Mouse (Mus musculus) stomach, postnatal 0 days (tissue): ENCODE results near the gene Arsa. TPM values are rescaled to one million over a fixed set of nuclear protein-coding genes. Genes with fewer than 3 reads are reported as not detected.
A peak's percentile ranks its signal among the peaks of the same experiment; 100 is the strongest.

ENCODE experiments used
- ATAC-seq: fragments of 200-750 bp; cut with Nextera tagmentation; 2 replicates; pipeline ENCODE4 v1.8.0; 2017; ENCODE audit not compliant: low FRiP score, low TSS enrichment
- DNase-seq: peaks from one replicate; pipeline ENCODE4 v3.0.0-alpha.2; 2016; ENCODE audit warnings: low spot score
- H3K27ac ChIP-seq: fragments of 300-500 bp; sonication (generic); replicated peaks from 2 replicates; pipeline ENCODE4 v1.5.1; 2014; ENCODE audit warnings: mild to moderate bottlenecking, control low read depth
- H3K27me3 ChIP-seq: fragments of 300-500 bp; sonication (generic); 2 replicates; pipeline ENCODE4 v1.6.1; 2014; ENCODE audit warnings: low read length; ENCODE audit not compliant: control insufficient read depth, insufficient read depth
- H3K36me3 ChIP-seq: fragments of 300-500 bp; sonication (generic); 2 replicates; pipeline ENCODE4 v1.6.1; 2014; ENCODE audit warnings: low read length, mixed read lengths; ENCODE audit not compliant: control insufficient read depth, insufficient read depth
- H3K4me1 ChIP-seq: fragments of 300-500 bp; sonication (generic); replicated peaks from 2 replicates; pipeline ENCODE4 v1.6.1; 2014; ENCODE audit warnings: antibody characterized with exemption; ENCODE audit not compliant: control insufficient read depth, insufficient read depth
- H3K4me2 ChIP-seq: fragments of 300-500 bp; sonication (generic); replicated peaks from 2 replicates; pipeline ENCODE4 v1.6.1; 2014; ENCODE audit warnings: low read depth, mild to moderate bottlenecking, control low read depth, moderate library complexity
- H3K4me3 ChIP-seq: fragments of 300-500 bp; sonication (generic); 2 replicates; pipeline ENCODE4 v1.5.1; 2014; ENCODE audit warnings: low read depth, low read length, control low read depth
- H3K9ac ChIP-seq: fragments of 300-500 bp; sonication (generic); 2 replicates; pipeline ENCODE4 v1.6.1; 2014; ENCODE audit warnings: mild to moderate bottlenecking, low read length, control low read depth, mixed read lengths
- H3K9me3 ChIP-seq: fragments of 300-500 bp; sonication (generic); 2 replicates; pipeline ENCODE4 v1.6.1; 2016; ENCODE audit warnings: low read length; ENCODE audit not compliant: control insufficient read depth
- CTCF ChIP-seq: IDR thresholded peaks from 2 replicates; pipeline ENCODE4 v1.5.1; 2016; ENCODE audit warnings: antibody characterized with exemption, low read depth, mild to moderate bottlenecking, moderate library complexity
- EP300 ChIP-seq: optimal IDR thresholded peaks from 2 replicates; pipeline ENCODE3; 2016; ENCODE audit warnings: antibody characterized with exemption
- WGBS: fragments of 180-500 bp; shearing (Covaris S2); extraction: QIAGEN DNeasy Blood & Tissue Kit; methylation state at CpG from one replicate; pipeline ENCODE4 v1.1.7; 2014; 5-methylcytosine and 5-hydroxymethylcytosine counted together
- polyA plus RNA-seq: library from polyadenylated mRNA; unstranded; fragments of >200 nt; fragmentation: Nextera tagmentation; extraction: Ambion mirVana; gene quantifications from 2 replicates; pipeline ENCODE4 v1.2.1, GENCODE M21; 2015

Gene Arsa
- polyA plus RNA-seq, 1 experiment from 2014 or later, result 10.3 TPM

DNA sequence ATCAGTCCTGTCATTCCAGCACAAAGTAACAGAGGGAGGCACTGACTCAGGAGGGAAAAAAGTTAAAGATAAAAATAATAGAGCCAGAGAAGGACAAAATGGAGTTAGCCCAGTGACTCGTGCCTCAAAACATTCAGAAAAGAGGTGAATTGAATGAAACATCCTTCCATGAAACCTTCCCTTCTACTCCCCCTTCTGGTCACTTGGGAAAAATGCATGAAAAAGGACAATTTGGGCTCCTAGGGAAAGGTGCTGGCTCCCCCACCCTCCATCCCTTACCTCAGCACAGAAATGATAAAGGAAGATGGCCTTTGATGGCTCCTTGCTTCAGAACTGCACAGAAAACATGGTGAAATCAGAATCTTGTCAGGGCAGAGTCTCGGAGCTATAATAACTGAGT is 8.6 kb downstream of the Arsa start:
- Histone ChIP-seq H3K9me3 (no peaks in the 10 kb centered on the region), H3K4me3 (no peak overlapping the region), H3K4me2 (no peak overlapping the region), H3K36me3 (no peaks in the 10 kb centered on the region), H3K27me3 (no peaks in the 10 kb centered on the region), H3K4me1 (no peaks in the 10 kb centered on the region), H3K9ac (no peak overlapping the region), H3K27ac (no peak overlapping the region)
- peak; percentile 77 for TF ChIP-seq CTCF
- no peak for TF ChIP-seq EP300
- ATAC-seq, result no peak
- 24% methylated on average over 2 of the region's 2 CpGs for WGBS
- DNase-seq, result no peak

GRCm38 (mm10) chr15:89465052-89465451 is 12.2 kb downstream of the Arsa start:
- Histone ChIP-seq H3K27me3 (no peaks in the 10 kb centered on the region), H3K9ac (no peak overlapping the region), H3K4me3 (no peak overlapping the region), H3K4me1 (no peaks in the 10 kb centered on the region), H3K36me3 (no peaks in the 10 kb centered on the region), H3K9me3 (no peaks in the 10 kb centered on the region), H3K4me2 (no peak overlapping the region), H3K27ac (no peak overlapping the region)
- ATAC-seq, result no peak
- 9% methylated on average over 1 of the region's 1 CpGs for WGBS
- TF ChIP-seq EP300 (no peak), CTCF (no peak)
- DNase-seq, result no peak

- Histone ChIP-seq H3K27ac (no peak overlapping the region), H3K4me1 (no peaks in the 10 kb centered on the region), H3K27me3 (no peaks in the 10 kb centered on the region), H3K4me2 (no peak overlapping the region), H3K4me3 (no peak overlapping the region), H3K9ac (no peak overlapping the region), H3K9me3 (no peaks in the 10 kb centered on the region), H3K36me3 (no peaks in the 10 kb centered on the region)
- TF ChIP-seq EP300 (no peak), CTCF (peak; percentile 46)
- no peak for ATAC-seq
- no peak for DNase-seq
- WGBS, result 41% methylated on average over 5 of the region's 5 CpGs
These were observed 13.6 kb downstream of the Arsa start for GRCm38 (mm10) chr15:89463334-89464235.

DNA sequence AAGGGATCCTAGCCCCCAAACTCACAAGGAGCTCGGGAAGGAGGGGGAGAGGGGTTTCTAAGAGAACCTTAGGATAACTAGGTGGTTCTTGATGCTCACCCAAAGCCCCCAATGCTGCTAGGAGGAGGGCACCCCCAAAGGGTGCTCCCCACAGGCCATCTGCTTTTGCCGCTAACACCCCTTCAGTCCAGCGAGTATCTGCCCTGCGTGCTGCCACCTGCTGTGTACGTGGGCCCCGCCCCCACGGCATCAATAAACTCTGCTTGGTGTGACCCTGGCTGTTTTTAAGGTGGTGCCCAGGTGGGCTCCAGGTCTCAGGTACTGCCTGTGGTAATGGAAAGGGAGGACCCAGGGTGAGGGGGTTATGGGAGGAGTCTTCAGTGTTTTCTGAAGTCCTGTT is 15.0 kb downstream of the Arsa start:
- Histone ChIP-seq H3K36me3 (no peaks in the 10 kb centered on the region), H3K27ac (no peak overlapping the region), H3K27me3 (no peaks in the 10 kb centered on the region), H3K9ac (no peak overlapping the region), H3K4me2 (no peak overlapping the region), H3K9me3 (no peaks in the 10 kb centered on the region), H3K4me3 (no peak overlapping the region), H3K4me1 (no peaks in the 10 kb centered on the region)
- DNase-seq (no peak), ATAC-seq (no peak)
- 71% methylated on average over 7 of the region's 7 CpGs for WGBS
- TF ChIP-seq EP300, result no peak
- no peak for TF ChIP-seq CTCF

DNA sequence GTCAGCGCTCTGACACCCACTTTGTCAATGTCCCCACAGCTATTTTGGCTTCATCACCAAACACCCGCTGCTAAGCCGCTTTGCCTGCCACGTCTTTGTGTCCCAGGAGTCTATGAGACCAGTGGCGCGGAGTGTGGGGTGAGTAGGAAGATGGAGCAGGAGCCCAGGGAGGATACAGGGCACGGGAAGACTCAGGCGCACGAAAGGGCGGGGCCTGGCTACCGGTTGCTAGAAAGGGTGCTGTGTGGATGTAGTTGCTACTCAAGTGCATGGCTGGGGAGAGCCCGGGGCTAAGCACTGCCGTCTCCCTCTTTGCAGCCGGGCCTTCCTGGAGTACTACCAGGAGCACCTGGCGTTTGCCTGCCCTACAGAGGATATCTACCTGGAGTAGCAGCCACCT is 15.9 kb downstream of the Arsa start:
- Histone ChIP-seq H3K4me2 (no peak overlapping the region), H3K36me3 (no peaks in the 10 kb centered on the region), H3K9ac (no peak overlapping the region), H3K4me3 (no peak overlapping the region), H3K9me3 (no peaks in the 10 kb centered on the region), H3K27me3 (no peaks in the 10 kb centered on the region), H3K4me1 (no peaks in the 10 kb centered on the region), H3K27ac (no peak overlapping the region)
- 72% methylated on average over 15 of the region's 15 CpGs for WGBS
- ATAC-seq, result no peak
- no peak for DNase-seq
- TF ChIP-seq CTCF, result no peak
- TF ChIP-seq EP300, result no peak

DNA sequence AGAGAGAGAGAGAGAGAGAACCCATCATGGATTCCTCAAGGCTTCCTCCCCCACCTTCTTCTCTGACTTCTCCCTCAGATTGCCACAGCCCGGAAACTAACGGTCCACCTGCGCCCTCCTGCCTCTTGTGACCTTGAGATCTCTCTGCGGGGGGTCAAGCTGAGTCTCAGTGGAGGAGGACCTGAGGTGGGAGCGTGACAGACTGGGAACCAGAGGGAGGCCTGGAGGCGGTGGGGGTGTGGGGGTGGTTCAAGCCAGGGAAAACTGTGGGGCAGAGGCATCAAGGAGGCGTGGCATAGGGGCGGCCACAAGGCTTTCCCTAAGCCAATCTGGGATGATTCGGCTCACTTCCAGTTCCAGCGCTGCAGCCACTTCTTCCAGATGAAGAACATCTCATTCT is 16.9 kb downstream of the Arsa start:
- H3K36me3 ChIP-seq, result no peaks in the 10 kb centered on the region
- H3K27ac ChIP-seq, result no peak overlapping the region
- no peak for ATAC-seq
- WGBS, result 59% methylated on average over 10 of the region's 10 CpGs
- no peak overlapping the region for H3K4me3 ChIP-seq
- H3K9me3 ChIP-seq, result no peaks in the 10 kb centered on the region
- no peaks in the 10 kb centered on the region for H3K27me3 ChIP-seq
- TF ChIP-seq CTCF (no peak), EP300 (no peak)
- H3K4me2 ChIP-seq, result no peak overlapping the region
- no peaks in the 10 kb centered on the region for H3K4me1 ChIP-seq
- DNase-seq, result no peak
- no peak overlapping the region for H3K9ac ChIP-seq
